Mouse (Mus musculus): ENCODE measurements around the gene Rxfp3. TPM values are rescaled to one million over a fixed set of nuclear protein-coding genes. Genes with fewer than 3 reads are reported as not detected.

The Rxfp3 gene
- polyA plus RNA-seq, 1 experiment from 2014 or later, result 2.9 TPM

GRCm38 (mm10) chr15:11062903-11063302 is 25.1 kb upstream of the Rxfp3 start:
- Histone ChIP-seq H3K27me3 (replicated peaks) (no peaks in the 10 kb centered on the region), H3K27ac (no peak overlapping the region), H3K4me2 (replicated peaks) (no peak overlapping the region), H3K4me3 (no peak overlapping the region), H3K36me3 (no peaks in the 10 kb centered on the region), H3K9me3 (no peaks in the 10 kb centered on the region), H3K4me1 (peaks cover 23% of the 10 kb centered on the region), H3K9ac (no peak overlapping the region)
- no peak for ATAC-seq (ENCODE audit: low FRiP score, low read depth)
- 94% methylated on average over 1 of the region's 1 CpGs for WGBS

GRCm38 (mm10) chr15:11054440-11055080 is 16.8 kb upstream of the Rxfp3 start:
- no peaks in the 10 kb centered on the region for H3K9me3 ChIP-seq
- no peak overlapping the region for H3K4me3 ChIP-seq
- ATAC-seq (ENCODE audit: low FRiP score, low read depth), result no peak
- no peak overlapping the region for H3K4me2 ChIP-seq (replicated peaks)
- WGBS, result 87% methylated on average over 7 of the region's 7 CpGs
- H3K9ac ChIP-seq, result no peak overlapping the region
- no peaks in the 10 kb centered on the region for H3K27me3 ChIP-seq (replicated peaks)
- H3K36me3 ChIP-seq, result no peaks in the 10 kb centered on the region
- H3K4me1 ChIP-seq, result no peaks in the 10 kb centered on the region
- no peak overlapping the region for H3K27ac ChIP-seq

GRCm38 (mm10) chr15:11053678-11054439 is 16.1 kb upstream of the Rxfp3 start:
- Histone ChIP-seq H3K4me1 (no peaks in the 10 kb centered on the region), H3K36me3 (no peaks in the 10 kb centered on the region), H3K4me3 (no peak overlapping the region), H3K9ac (no peak overlapping the region), H3K27ac (no peak overlapping the region), H3K9me3 (no peaks in the 10 kb centered on the region), H3K27me3 (replicated peaks) (no peaks in the 10 kb centered on the region), H3K4me2 (replicated peaks) (no peak overlapping the region)
- WGBS, result 74% methylated on average over 10 of the region's 10 CpGs
- no peak for ATAC-seq (ENCODE audit: low FRiP score, low read depth)

- no peak overlapping the region for H3K4me2 ChIP-seq (replicated peaks)
These were observed 5.0 kb upstream of the Rxfp3 start for GRCm38 (mm10) chr15:11042828-11043227.

GRCm38 (mm10) chr15:11041229-11041628 is 3.4 kb upstream of the Rxfp3 start:
- no peak overlapping the region for H3K9ac ChIP-seq
- 91% methylated on average over 2 of the region's 2 CpGs for WGBS
- ATAC-seq (ENCODE audit: low FRiP score, low read depth), result no peak
- no peaks in the 10 kb centered on the region for H3K9me3 ChIP-seq
- H3K4me2 ChIP-seq (replicated peaks), result no peak overlapping the region
- H3K4me1 ChIP-seq, result peaks cover 16% of the 10 kb centered on the region
- no peak overlapping the region for H3K27ac ChIP-seq
- H3K4me3 ChIP-seq, result no peak overlapping the region
- H3K27me3 ChIP-seq (replicated peaks), result peaks cover 22% of the 10 kb centered on the region
- H3K36me3 ChIP-seq, result no peaks in the 10 kb centered on the region

More at GRCm38 (mm10) chr15:11042828-11043227, 5.0 kb upstream of the Rxfp3 start:
- ATAC-seq (ENCODE audit: low FRiP score, low read depth), result no peak
- Histone ChIP-seq H3K9me3 (no peaks in the 10 kb centered on the region), H3K36me3 (no peaks in the 10 kb centered on the region), H3K27ac (no peak overlapping the region), H3K4me1 (peaks cover under 1% of the 10 kb centered on the region; the same call in 1 of the 2 replicates), H3K27me3 (replicated peaks) (peaks cover 6% of the 10 kb centered on the region), H3K9ac (no peak overlapping the region), H3K4me3 (no peak overlapping the region)
- WGBS, result 88% methylated on average over 5 of the region's 5 CpGs

- H3K36me3 ChIP-seq, result no peaks in the 10 kb centered on the region
- H3K4me3 ChIP-seq, result no peak overlapping the region
- no peak overlapping the region for H3K9ac ChIP-seq
- no peak overlapping the region for H3K4me2 ChIP-seq (replicated peaks)
- no peaks in the 10 kb centered on the region for H3K9me3 ChIP-seq
- no peak for ATAC-seq (ENCODE audit: low FRiP score, low read depth)
- no peak overlapping the region for H3K27ac ChIP-seq
- peaks cover 24% of the 10 kb centered on the region for H3K4me1 ChIP-seq
- WGBS, result 80% methylated on average over 5 of the region's 5 CpGs
- H3K27me3 ChIP-seq (replicated peaks), result peaks cover 34% of the 10 kb centered on the region
These were observed 2.3 kb upstream of the Rxfp3 start for GRCm38 (mm10) chr15:11040067-11040466.

GRCm38 (mm10) chr15:11038476-11038875 is 685 bp upstream of the Rxfp3 start:
- H3K4me1 ChIP-seq, result peaks cover 24% of the 10 kb centered on the region
- H3K27ac ChIP-seq, result no peak overlapping the region
- H3K4me2 ChIP-seq (replicated peaks), result peak overlapping the region; percentile 70; the same call in 1 of the 2 replicates
- peaks cover 40% of the 10 kb centered on the region for H3K27me3 ChIP-seq (replicated peaks)
- 2% methylated on average over 12 of the region's 12 CpGs for WGBS
- no peak overlapping the region for H3K4me3 ChIP-seq
- no peak for ATAC-seq (ENCODE audit: low FRiP score, low read depth)
- no peak overlapping the region for H3K9ac ChIP-seq
- H3K36me3 ChIP-seq, result no peaks in the 10 kb centered on the region
- no peaks in the 10 kb centered on the region for H3K9me3 ChIP-seq

- H3K27me3 ChIP-seq (replicated peaks), result peaks cover 40% of the 10 kb centered on the region
- H3K4me1 ChIP-seq, result peaks cover 24% of the 10 kb centered on the region
- 6% methylated on average over 8 of the region's 8 CpGs for whole genome bisulfite sequencing
- H3K4me2 ChIP-seq (replicated peaks), result peak overlapping the region; percentile 70
- no peaks in the 10 kb centered on the region for H3K9me3 ChIP-seq
- no peaks in the 10 kb centered on the region for H3K36me3 ChIP-seq
- no peak overlapping the region for H3K27ac ChIP-seq
- H3K4me3 ChIP-seq, result peak overlapping the region; percentile 37
- H3K9ac ChIP-seq, result no peak overlapping the region
- ATAC-seq (ENCODE audit: low FRiP score, low read depth), result no peak
These were observed 455 bp downstream of the Rxfp3 start for GRCm38 (mm10) chr15:11037376-11037695.

- Histone ChIP-seq H3K9ac (no peak overlapping the region), H3K27me3 (replicated peaks) (peaks cover 40% of the 10 kb centered on the region)
These were observed 1.0 kb downstream of the Rxfp3 start for GRCm38 (mm10) chr15:11036535-11037375.

GRCm38 (mm10) chr15:11035947-11036474 is 1.8 kb downstream of the Rxfp3 start:
- Histone ChIP-seq H3K27ac (no peak overlapping the region), H3K4me3 (peak overlapping the region; percentile 37), H3K4me1 (peaks cover 24% of the 10 kb centered on the region), H3K4me2 (replicated peaks) (peak overlapping the region; percentile 70), H3K9me3 (no peaks in the 10 kb centered on the region), H3K9ac (no peak overlapping the region), H3K36me3 (no peaks in the 10 kb centered on the region), H3K27me3 (replicated peaks) (peaks cover 40% of the 10 kb centered on the region)
- 6% methylated on average over 34 of the region's 34 CpGs for WGBS
- ATAC-seq (ENCODE audit: low FRiP score, low read depth), result no peak

More at GRCm38 (mm10) chr15:11036535-11037375, 1.0 kb downstream of the Rxfp3 start:
- 3% methylated on average over 49 of the region's 49 CpGs for WGBS
- H3K4me1 ChIP-seq, result peaks cover 24% of the 10 kb centered on the region
- no peaks in the 10 kb centered on the region for H3K9me3 ChIP-seq
- ATAC-seq (ENCODE audit: low FRiP score, low read depth), result no peak
- H3K36me3 ChIP-seq, result no peaks in the 10 kb centered on the region
- no peak overlapping the region for H3K27ac ChIP-seq
- peak overlapping the region; percentile 37 for H3K4me3 ChIP-seq
- peak overlapping the region; percentile 70 for H3K4me2 ChIP-seq (replicated peaks)

- Histone ChIP-seq H3K4me3 (no peak overlapping the region), H3K27ac (no peak overlapping the region), H3K27me3 (replicated peaks) (peaks cover 8% of the 10 kb centered on the region), H3K9ac (no peak overlapping the region), H3K4me2 (replicated peaks) (no peak overlapping the region), H3K36me3 (no peaks in the 10 kb centered on the region), H3K4me1 (no peaks in the 10 kb centered on the region), H3K9me3 (no peaks in the 10 kb centered on the region)
- 77% methylated on average over 3 of the region's 3 CpGs for WGBS
- ATAC-seq (ENCODE audit: low FRiP score, low read depth), result no peak
These were observed 7.6 kb downstream of the Rxfp3 start for GRCm38 (mm10) chr15:11030188-11030587.

All from neural tube, embryonic 12.5 days (tissue).